Mouse (Mus musculus) MEL-GATA-1-ER (cell line): ENCODE results near the gene Smoc1.

ENCODE experiments used
- DNase-seq: peaks from one replicate; pipeline ENCODE4 v3.0.0-alpha.2; 2012; ENCODE audit warnings: low read depth; ENCODE audit errors: extremely low read depth

Gene Smoc1

DNA sequence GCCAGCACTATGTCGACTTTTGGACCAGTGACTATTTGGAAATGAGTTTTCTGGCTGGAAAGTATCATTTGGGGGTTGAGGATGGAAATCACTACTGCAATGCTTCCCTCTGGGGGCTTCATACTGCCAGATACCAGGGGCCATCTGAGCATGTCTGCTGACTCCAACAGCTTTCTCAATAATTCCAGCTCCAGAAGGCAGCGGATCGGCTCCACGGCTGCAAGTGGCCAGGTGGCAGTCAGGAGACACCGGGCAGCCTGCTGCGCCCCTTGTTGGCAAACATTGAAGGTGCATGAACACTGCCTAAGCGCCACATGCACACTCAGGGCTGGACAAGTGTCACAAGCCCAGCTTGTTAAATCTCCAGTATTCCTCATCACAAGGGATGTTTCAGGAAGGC, 2.2 kb upstream of the Smoc1 start:
- DNase-seq: no peak

DNA sequence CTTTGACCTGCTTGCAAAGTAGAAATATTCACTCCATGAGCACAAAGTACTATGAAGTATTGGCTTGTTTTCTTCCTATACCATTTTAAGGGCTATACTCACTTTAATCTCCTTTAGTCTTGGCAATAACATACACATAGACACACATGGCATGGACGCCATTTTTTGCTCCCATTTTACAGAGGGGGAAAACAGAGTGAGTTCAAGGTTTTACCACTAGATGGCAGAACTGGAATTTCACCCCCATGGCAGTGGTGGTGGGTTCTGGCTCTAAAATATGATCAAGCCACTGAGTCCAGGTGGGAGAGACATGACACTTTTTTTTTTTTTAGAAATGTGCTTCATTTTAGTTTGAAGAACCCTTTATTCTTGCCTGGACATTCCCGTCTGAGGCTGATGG, 1.6 kb upstream of the Smoc1 start:
- DNase-seq: no peak

DNA sequence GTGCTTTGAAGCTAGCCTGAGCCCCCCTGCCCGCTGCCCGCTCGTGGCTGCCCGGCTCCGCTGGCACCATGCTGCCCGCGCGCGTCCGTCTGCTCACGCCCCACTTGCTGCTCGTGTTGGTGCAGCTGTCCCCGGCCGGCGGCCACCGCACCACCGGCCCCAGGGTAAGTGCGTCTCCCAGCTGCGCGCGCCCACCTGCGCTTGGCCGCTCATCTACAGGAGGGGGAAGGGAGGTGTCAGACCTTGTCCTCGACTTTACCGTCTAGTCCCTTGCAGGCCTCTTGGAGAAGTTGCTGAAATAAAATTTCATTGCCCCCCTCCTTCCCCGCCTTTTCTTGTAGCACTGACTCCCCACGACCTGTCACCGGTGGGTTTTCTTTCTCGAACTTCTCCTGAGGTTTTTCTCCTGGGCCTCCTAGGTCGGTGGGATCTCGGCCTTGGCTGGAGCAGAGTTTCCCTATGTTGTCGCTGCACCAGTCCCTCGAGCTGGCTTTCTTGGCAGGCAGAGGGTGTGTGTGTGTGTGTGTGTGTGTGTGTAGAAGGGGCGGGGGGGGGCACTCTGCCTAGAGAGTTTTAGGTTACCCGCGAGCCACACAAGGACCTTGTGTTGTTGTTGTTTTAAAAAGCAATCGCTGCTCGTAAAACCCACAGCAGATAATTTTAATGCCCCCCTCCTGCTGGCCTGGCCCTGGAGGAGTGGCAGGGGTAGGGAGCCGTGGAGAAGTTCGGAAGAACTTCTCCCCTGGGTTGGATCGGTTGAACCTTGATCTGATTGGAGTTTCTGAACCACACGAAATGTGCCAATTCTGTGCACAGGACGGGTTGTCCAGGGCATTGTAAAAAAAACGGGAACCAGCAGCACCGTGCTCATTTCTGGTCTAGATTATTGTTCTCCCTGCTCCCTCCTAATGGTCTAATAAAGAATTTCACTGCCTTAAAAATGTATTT, 661 bp downstream of the Smoc1 start:
- DNase-seq: no peak

DNA sequence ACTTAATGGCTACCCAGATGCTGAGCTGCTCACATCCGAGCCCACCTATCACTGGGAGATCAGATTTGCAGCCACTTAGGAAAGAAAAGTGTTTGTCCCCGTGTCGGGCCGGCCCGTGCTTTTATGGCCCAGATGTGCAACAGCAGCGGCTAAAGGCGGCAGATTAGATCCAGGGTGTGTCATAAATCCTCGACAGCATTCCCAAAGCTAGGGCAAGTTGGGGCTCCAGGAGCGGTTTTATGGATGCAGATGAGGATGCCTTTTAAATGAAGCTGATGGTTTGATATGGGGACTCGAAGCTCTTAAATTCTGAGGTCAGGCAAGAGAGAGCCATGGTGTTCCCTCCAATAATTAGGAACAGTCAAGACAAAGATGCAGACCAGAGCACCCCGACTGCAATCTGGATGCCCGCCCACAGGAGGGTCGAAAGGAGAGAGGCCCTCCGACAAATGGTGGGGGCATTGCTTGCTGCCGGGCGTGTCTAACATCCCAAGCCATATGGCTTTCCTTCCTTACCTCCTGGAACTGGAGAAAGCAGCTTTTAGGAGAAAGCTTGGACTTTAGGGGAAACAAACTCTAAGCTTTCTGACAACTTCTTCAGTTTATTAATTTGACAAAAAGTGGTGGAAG, 1.8 kb downstream of the Smoc1 start:
- DNase-seq: no peak

DNA sequence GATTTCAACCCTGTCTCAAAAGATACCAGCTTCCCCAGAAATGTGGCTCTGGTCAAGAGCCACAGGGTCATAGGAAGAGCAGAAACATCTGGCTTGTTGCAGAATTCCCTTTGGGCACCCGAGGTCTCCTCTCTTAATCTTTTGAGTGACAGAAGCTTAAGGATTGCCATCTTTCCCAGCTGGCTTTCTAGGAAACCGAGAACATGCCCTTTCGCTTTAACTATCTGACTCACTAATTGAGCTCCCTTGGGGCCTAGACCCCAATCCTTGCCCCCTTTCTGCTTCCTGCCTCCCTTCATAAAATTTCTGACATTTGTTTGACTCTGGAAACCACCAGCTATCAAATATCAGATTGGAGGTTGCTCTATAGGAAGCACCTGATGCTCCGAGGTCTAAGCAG, 3.1 kb downstream of the Smoc1 start:
- DNase-seq: no peak

DNA sequence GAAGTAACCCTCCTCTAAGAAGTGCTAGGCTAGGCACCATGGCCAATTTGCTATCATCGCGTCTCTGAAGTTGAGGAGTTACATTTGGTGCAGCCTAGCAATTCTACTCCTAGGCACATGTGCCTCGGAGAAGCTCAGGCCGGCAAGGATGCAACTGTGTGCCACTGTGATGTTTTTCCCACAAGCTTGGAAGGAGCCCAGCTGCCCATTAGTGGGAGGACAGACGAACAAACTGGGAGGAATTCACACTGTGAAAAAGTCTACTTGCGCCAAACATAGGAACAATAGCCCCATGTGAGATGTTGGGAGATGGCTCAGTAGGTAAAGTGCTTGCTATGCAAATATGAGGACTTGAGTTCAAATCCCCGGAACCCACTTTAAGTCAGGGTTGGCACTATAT, 5.0 kb downstream of the Smoc1 start:
- DNase-seq: no peak

DNA sequence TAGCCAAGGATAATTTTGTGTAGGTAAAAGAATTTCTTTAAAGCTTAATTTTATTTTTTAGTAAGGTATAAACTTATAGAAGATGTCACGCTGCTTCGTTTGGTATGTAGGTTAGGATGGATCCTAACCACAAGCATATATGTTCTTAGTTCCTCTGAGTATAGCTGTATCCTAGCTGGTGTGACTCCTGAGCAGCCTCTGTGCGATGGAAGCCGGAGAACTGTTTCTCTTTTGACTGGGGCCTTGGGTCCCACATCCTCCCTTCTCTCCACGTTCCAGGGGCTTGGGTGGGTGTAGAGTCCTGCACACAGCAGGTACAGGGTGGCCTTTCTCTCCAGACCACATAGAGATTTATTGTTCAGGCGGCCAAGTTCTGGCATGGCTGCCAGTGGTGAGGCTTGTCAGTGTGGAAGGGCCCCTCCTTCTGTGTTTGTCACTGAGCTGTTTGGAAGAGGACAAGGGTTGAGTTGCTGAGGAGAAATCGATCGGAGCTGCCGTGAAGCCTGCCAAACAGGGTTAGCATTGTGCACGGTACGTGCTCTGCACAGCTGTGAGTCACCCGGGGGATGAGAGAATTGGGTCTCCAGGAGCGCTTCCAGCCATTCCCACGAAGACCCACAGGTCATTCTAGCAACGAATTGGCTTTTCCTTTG, 6.9 kb downstream of the Smoc1 start:
- DNase-seq: no peak

DNA sequence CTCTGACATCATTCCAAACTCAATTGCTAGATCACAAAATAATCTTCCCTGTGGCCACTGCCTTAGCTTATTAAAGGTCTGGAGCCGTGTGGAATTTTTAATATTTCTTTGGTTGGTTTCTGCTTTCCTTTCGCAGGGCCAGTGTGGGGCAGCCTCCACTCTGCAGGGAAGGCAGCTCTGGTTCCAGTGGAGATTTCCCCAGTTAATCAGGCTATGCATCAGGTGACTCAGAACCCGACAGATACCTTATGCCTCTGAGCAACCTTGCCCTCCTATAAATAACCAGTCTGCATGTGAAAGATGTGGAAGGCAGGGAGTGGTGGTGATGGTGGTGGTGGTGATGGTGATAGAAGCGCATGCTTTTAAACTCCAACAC, 7.4 kb downstream of the Smoc1 start:
- no peak for DNase-seq

DNA sequence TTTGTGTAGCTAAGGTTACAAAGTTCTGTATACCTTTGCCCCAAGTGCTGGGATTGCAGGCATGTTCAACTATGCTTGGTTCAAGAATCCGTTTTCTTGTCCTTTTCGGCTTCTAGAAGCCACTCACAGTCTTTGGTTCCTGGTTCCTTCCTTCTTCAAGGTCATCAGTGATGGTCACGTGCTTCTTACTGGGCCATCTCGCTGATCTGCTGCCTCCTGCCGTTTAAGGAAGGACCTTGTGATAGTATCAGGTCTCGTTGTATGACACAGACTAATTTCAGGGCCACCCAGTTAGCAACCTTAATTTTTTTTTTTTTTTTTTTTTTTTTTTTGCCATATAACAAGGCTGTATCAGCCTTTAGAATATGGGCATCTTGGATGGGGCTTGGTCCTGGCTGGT, 9.2 kb downstream of the Smoc1 start:
- no peak for DNase-seq

DNA sequence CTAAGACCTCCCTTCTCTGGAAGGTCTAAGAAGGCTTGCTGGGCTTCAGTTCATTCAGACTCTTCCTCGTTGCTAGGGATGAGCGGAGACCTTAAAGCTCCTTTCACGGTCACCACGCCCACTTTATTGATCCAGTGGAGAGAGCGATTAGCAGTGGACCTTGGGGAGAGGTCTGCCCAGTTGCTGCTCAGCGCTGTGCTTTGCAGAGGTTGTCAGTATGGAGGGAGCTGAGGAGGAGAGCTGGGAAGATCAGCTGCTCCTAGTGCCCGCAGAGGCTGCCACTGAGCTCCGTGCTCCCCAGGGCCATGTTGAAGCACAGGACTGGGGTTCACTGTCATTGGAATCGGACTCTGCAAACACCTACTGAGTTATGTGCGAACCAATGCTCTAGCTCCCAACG, 17.0 kb downstream of the Smoc1 start:
- no peak for DNase-seq

DNA sequence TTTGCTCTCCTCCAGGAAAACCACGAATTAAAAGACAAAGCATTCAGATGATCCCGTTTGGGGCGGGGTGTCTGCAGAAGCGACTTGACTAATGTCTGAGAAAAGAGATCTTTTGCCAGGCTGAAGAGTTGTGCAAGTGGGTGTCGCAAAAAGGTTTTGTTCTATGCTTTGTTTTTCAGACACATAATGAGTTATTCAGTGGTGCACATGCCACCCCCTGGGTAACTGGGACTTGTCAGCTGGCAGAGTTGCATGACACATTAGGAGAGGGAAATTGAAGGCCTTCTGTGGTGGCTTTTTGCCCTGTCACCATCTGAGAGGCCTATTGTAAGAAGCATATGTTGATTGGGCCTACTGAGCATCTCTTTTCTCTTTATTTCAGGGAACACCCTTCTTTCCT, 20.3 kb downstream of the Smoc1 start:
- no peak for DNase-seq

DNA sequence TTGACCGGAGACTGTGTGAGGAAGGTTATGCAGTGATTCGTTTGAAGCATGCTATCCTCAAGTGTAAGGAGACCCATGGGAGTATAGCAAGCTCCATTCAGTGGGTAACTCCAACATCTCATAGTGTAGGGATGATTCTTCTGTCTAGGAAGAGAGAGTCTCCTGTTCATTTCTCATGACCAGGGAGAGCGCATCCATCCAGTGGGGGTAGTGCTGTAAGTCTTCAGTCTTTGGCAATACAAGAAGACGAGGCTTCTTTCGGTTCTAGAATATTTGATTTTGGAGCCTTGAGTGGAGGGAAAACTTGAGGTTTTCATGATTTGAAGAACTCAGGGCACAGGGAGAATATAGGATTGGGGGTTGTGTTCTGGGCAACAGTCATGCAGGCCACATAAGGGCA, 23.1 kb downstream of the Smoc1 start:
- no peak for DNase-seq

DNA sequence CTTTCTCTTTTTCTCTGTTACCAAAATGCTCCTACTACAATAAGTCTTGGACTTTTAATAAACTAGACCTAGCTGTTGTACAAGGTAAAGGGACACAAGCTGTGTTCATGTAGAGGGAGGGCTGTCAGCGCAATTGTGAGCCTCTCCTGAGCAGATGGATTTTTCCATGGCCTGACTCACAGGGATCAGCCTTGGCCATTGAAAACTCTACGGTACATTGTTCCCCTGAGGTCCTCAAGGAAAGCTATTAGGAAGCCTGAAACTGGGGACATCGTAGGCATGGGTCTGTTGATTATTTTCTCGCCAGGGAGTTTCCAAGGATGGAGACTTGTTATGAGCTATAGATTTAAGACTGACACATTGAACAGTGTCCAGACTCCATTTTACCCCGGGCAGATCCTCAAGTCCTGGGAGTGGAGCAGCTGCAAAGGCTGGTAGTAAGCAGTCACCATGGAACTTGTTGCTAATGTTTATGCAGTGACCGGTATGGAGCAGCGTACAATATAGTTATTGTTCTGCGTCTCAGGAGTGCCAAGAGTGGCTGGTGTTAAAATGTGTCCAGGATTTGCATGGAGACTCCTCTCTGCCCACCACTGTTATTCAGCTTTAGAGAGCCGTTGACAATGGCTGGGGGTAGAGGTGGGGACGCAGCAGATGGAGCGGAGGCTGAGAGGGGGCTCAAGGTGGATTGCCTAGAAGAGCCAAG, 28.5 kb downstream of the Smoc1 start:
- DNase-seq: no peak

DNA sequence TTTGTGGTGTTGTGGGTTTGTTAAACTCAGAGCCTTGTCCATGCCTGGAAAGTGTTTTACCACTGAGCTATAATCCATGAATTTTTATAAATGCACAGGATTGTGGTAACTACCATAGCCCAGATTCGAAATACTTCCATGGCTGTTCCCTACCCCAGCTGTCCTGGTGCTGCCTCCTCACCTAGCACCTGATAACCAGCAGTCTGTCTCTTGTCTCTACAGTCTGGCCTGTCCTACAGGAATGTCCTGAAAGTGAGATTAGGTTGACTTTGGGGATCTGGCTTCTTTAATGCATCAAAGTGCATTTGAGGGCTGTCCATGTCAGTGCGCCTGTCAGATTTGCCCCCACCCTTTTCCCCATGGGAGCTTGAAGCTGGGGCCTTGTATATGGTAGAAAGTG, 29.2 kb downstream of the Smoc1 start:
- no peak for DNase-seq

DNA sequence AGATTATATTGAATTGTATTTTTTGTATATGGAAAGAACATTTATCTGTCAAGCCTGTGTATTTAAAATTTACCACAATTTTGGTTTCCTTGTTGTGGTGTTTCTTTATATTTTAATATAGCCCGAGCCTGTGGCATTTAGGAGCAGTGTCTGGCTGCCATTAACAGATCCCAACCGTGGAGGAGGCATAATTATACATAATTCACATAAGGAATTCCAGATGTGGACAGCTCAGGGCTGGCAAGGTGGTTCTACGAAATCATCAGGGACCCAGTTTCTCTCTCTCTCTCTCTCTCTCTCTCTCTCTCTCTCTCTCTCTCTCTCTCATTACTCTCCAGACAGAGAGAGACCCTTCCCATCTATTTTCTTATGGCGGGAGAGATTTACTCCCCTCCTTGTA, 31.0 kb downstream of the Smoc1 start:
- no peak for DNase-seq

DNA sequence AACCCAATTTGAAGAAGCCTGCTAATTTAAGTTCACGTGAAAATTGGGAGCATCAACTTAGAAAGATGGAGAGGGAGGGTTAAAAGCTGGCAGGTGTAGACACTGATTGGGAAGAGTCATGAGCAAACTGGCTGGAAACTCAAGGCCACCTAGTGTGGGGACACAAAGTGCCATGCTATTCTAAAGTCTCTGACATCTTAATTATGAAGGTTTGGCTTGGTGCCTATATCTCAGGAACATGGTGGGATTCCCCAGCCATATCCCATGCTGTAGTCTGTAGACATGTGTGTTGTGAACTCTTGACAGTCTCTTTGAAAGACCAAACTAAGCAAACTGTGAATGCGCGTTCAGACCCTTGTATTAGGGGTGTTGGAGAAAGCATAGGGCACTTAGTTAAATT, 32.0 kb downstream of the Smoc1 start:
- DNase-seq: no peak

DNA sequence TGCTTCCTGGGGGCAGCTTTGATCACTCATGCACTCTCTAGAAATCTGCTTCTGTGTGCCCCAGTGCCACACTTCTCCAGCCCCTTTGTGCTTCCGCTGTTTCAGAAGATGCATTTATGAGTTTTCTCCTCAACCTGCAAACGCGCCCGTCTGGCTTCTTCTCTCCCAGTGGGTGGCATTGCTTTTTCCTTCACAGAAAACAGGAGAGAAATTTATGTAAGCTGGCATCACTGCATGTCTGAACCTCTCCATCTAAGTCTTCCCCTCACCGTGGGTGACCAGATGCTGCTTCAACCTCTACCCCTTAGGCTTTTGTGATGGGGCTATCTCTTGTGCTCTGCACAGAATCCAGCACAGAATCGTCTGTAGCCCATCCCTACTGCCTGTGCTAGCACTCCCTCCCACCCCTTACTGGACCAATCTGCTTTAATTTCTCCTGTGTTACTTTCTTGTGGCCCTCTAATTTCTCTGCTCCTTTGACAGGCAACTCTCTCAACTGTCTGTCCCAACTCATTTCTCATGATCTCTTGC, 35.3 kb downstream of the Smoc1 start:
- no peak for DNase-seq

DNA sequence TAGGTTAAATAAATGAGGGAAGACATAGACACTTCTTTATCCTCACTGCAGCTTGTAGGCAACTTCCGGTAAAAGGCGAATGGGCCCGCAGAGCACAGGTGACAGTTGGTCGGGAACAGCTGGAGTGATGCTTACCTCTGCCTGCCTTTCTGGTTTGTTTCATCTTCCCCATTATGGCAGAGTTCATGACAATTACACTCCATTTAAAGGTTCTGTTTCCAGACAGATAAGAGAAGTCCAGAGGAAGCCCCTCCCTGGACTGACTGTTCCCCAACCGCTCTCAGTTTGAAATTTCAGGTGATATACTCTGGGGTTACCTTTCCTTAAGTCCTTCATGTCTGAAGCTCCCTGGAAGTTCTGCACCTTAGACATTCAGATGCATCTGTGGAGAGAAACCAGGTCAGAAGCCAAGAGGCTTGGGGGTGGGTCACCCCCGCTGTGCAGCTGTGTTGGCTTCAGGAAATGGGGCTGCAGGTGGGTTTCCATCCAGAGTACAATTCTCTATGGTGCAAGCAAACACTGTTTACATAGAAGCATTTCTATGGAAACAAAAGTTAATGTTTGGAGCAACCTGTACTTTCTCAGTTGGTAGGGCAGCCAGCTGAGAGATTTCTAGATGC, 36.8 kb downstream of the Smoc1 start:
- DNase-seq: no peak

DNA sequence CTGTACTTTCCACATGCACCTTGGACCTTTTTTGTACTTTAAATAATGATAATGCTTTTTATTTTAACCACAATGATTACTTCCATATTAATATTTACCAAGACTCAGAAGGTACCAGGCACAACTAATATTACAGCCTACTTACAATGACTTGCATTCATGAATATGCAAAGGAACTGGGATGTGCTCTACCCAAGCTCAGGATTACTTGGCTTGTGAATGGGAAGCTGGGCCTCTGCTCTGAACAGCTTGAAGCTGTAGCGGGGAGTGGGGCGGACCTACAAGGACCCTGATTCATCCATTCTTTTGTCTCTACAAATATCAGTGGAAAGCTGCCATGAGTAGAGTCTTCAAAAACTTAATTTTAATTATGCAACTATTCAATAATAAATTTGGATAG, 47.5 kb downstream of the Smoc1 start:
- DNase-seq: no peak

DNA sequence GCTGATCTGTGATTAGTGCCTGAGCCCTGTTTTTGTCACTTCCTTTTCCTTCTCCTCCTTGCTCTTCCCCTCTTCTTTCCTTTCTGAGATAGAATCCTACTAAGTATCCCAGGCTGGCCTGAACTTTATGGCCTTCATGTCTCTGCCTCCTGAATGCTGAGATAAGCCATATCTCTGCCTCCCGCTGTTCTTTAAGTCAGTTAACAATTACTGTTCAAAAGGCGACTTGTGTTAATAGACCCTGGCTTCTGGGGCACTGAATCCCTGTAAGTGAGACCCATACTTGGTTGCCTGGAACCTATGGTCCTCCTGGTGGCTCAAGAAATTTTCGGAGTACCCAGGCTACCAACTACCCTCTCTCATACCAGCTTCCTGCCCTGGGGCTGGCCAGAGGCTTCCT, 48.3 kb downstream of the Smoc1 start:
- DNase-seq: no peak

DNA sequence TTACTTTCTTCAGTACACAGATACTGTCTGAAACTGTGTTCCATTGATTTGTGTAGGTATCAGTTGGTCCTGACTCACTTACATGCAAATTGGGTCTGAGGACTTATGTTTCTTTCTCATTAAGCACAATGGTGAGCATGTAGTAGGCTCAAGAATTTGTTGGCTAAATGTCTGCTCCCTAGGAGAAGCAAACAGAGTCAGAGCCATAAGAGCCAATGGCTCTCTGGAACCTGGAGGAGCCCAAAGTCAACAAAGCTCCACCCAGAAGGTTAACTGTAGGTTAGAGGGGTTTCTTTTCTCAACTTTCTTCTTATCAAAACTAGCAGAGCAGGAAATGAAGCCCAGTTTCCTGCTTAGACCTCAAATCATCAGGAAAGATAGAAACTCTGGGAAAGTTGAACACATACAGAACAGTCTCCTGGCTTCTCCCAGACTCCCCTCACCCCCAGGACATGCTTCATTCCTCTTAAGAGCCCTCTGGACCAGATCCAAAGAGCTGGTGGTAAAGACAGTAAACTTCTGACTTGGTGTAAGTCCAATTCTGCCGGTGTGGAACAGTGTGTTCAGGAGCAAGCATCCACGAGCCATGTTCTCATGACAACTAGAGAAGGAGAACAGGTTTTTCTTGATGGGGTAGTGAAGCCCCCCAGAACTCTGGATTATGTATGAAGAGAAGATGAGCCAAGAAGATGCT, 51.5 kb downstream of the Smoc1 start:
- no peak for DNase-seq
